Mouse (Mus musculus) fibroblast of lung, adult 2 months (primary cell): ENCODE measurements around the gene Rsrc1.

ENCODE experiments used
- DNase-seq: peaks from one replicate; pipeline ENCODE4 v3.0.0-alpha.2; 2011; ENCODE audit warnings: low read depth

Gene Rsrc1

DNA sequence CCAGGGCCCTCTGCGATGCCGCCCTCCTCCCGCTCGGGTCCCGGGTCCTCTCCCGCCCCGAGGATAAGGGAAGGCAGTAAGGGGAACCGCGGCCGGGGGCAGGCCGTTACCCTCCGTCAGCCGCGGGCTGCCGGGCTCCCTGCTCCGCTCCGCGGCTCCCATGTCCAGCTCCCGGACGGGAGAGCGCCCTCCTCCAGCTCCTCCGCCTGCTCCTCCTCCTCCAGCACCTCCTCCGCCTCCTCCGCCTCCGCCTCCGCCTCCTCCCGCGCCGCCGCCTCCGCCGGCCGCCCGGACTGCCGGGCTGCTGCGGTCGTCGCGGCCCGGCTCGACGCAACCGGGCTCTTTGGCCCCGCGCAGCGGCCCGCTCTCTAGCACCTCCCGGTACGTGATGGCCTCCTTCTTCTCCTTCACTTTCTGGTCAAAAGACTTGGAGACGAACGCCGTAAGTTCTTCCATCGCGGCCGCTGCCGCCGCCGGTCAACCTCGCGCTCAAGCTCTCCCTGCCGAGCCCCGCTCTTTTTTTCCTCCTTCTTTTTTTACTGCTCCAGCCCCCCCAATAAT lies at the start of gene Rsrc1:
Rsrc1 (plus strand) TSS at position 290 of the 561 bp plus-strand sequence.
- DNase-seq = no peak

DNA sequence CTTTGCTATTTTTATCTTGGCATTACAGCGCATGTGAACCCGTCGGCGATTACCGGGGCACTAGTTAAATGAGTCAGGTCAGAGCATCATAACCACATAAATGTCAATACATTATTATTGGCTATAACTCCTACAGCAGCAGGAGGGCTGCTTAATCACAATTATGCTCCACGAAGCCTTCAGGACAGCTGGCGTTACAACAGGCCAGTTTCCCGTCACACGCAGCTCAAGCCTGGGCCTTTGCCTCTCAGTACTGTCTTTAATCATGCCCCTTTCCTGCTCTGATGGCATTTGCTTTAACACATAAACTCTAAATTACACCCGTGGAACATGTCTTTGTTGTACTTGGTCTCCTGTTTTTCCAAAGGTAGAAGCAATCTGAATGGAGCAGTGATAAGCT lies 41.5 kb upstream of the Rsrc1 start:
- no peak for DNase-seq

DNA sequence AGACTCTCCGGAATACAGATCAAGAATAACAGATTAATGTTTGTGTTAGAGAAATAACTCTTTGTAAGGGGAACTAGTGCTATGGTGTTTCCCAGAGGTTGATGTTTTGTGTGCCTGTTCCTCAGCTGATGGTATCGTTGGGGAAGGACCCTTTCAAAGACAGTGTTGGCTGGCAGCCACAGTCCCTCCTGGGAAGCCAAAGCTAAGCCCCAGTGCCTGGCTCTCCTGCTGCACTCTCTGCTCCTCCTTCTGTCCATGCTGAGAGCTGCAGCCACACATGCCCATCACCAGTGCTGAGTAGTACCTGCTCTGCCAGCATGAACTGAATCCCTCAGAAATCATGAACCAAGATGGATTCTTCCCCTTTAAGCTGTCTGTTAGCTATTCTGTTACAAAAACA lies 26.1 kb upstream of the Rsrc1 start:
- DNase-seq = no peak

DNA sequence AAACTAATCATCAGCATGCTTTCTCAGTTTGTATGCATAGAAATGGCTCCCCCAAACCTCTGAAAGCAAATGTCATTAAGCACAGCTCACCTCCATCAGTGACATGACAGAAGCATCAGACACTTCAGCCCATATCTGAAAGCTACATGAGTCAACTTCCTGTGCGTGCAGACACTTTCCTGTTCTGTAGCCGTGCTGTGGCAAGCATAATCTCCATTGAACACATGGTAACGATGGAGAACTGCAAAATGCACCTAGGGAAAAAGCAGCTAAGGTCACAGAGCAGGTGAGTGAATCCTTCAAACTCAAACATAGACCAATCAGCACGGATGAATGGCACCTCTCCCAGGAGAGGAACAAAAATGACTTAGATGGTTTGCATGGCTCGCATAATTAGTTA lies 21.2 kb upstream of the Rsrc1 start:
- DNase-seq = no peak

DNA sequence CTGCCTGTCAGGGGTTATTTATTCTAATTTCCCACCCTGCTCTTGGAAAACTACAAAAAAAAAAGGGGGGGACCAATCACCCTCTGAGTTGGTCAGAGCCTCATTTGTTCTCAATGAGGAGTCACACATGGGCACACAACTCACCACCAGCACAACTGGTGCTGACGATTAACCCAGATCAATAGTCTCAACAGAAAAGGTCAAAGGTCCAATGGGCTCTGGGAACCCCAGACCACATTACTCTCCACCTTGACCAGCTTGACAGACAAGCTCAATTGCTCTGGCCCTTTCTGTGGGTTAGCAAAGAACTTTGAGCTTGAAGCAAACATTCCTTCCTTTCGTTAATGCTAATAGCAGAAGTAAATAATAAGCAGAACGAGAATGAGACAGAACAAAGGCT lies 16.3 kb upstream of the Rsrc1 start:
- DNase-seq = no peak

DNA sequence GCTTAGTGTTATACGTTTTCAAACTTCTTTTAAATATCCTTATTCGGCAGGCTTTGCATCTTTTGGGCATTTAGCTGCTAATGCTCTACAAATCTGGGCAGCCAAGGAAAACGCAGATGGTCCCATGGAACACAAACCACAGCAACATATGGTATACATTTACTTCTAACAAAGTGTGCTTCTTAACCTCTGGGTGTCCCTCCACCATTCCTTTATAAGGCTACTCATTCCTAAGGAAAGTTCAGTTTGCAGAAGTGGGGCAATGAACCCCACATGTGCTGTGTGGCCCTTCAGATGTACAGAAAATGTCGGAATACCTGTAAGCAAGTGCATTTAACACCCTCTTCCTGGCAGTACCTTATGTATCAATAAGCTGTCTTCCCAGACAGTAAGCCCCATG lies 13.7 kb upstream of the Rsrc1 start:
- no peak for DNase-seq

DNA sequence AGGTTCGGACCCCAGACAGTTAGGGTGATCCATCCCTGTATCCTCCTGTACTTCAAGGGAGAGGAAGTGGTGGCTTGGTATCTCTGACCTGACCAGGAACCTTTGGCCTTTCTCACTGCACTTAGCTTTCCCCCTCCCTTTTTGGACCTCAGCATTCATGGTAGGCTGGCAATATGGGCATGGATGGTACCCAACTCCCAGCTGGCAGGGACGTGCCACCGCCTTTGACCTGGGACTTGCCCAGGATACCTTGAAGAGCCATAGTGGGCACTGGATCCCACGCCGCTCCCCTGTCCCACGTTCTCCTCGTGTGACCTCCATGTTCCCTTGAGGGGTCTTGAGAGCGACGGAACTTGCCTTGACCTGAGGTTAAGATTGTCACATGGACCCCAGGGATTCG lies 10.9 kb upstream of the Rsrc1 start:
- DNase-seq = no peak

DNA sequence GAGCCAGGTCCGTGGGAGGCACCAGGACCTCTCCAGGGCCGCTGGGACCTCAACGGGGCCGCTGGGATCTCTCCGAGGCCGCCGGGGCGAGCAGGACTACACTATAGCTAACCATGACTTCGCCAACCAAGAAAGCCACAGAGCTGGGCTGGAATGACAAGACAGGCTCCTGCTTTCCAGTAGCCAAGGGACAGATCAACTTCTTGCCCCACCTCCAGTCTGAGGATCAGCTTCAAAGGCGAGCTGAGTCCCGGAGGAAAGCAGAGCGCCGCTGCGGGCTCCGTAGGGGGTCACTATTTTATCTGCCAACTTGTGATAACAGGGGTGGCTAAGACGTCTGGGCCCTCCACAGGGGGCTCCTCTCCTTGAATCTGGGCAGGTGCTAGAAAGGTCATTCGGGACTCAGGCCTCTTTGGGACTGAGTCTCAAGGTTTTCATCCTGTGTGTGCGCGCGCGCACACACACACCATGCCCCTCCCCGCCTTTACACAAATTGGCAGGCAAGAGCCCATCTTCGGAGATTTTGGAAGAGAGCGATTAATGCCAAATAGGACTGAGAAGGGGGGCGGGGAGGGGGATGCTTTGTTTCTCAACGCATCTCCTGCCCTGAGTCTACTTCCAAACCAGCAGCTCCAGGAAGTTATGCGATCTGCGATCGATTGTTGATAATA lies 10.4 kb upstream of the Rsrc1 start:
- DNase-seq = no peak

DNA sequence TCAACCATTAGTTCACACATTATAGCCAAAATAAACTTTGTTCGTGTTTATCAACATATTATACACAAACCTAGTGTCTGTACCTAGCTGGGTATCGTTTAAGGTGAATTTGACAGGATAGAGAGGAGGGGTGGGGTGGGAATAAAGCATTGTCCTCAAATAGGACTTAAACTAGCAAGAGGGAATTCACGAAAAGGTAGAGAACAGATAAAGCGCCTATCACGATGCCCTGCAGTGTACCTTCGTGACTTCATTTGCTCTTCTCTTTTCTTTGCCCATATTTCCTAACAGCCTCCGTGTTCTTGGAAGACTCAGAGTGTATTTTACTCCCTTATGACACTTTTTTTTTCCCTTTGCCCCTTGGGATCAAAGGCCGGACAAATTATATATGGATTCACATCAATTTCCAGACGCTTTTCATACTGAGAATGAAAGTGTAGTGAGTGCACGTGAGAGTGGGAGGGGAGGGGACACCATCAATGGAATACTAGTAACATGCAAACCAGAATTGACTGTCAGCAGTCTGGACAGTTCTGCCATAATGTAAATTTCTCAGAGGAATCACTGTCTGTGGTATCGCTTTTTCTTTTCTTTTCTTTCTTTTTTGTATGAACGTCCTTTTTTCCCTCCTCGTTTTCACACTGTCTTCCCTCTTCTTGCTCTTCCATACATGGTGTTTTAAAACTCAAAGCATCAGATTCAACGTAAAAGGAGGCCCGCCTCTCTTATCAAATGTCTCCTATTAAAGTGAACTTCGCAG lies 8.8 kb upstream of the Rsrc1 start:
- no peak for DNase-seq

DNA sequence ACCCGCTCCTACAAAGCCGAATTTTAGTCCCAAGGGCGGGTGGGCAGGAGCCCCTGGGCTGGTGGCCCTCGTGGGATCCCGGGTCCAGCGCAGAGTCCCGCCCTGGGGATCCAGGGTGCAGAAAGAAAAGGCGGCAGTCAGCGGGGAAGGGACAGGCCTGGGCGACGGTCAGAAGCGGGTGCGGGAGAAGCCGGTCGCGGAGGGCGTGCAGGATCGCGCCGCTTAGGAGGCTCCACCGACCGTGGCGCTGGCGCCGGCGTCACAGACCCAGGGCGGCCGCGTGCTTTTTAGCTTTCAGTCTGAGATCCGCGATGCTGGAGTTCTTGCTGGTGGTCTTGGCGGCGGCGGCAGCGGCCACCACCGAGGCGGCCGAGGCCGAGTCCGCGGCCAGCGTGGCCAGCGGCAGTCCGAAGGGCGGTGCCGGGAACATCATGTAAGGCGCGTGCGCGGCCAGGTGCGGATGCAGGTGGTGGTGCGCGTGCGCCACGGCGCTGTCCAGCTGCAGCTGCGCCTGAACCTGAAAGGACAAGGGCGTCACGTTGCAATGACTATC lies 7.7 kb upstream of the Rsrc1 start:
- no peak for DNase-seq

DNA sequence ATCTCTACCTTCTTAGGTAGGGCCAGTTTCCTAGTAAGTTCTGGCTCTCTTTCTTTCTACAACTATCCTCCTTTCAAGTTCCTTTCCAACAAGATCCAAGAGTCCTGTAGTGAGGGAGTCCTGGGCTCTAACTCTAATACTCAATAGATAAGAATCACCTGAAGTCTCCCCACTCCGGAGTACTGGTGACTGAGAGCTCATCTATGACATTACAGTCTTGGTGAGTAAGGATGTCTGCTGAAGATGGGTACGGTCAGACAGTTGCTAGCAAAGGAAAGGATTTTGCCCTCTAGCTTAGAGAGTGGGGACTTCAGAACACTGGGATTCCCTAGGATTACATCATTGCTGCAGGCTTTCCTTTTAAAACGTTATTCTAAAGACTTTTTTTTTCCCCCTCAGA lies 6.7 kb upstream of the Rsrc1 start:
- DNase-seq = no peak

DNA sequence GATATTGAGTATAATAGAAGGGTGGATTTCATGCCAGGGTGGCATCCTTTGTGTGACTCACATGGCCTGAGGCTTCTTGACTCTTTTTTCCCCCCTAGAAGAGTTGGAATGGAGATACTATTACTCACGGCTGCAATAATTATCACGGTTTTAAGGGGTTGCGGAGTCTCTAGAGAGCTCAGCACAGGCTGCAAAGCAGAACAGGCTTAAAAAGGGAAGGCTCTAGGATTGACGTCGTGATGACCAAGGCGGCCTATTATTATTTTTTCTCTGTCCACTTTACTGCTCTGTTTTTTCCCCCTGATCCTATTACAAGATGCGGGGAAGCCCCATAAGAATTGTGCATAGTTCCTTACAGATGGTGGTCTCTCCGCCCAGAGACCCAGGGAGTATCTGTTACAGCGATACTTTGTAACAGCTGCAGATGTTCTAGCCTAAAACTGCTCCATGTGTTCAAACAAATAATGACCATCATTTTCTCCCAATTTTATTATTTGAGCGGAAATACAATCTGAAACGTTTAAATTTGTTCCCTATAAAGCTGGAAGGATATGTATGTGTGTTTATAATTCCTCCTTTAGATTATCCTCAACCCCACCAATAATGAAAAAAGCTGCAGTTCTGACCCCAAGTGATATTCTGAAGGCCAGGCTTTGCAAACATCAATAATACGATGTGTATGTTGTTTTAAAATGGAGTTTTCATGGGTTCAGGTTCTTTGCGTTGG lies 4.1 kb upstream of the Rsrc1 start:
- DNase-seq = no peak

DNA sequence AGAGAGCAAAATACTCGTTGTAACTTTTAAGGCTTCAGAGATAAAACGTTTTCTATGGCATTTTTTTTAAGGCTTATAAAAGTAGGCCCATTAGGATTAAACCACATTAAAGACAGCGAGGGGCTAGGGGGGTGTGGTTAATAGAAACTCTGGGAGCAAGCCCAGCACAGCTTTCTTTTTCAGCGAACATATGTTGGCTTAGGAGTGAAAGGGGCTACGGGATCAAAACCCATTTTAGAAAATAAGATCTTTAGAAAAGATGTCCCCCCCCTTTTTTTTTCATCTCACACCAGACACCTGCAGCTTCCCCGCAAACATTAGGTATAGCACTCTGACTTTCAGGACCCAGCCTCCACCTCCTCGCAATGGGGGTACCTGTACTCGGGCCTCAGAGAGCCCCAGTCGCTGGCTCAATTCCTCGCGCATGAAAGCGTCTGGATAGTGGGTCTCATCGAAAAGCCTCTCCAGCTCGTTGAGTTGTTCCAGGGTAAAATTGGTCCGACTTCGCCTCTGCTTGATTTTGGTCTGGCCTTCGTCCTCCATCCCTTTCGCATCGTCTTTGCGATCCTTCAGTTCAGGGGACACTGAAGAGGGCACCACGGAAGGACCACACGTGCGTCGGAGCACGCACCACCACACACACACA lies 3.3 kb upstream of the Rsrc1 start:
- DNase-seq = no peak

DNA sequence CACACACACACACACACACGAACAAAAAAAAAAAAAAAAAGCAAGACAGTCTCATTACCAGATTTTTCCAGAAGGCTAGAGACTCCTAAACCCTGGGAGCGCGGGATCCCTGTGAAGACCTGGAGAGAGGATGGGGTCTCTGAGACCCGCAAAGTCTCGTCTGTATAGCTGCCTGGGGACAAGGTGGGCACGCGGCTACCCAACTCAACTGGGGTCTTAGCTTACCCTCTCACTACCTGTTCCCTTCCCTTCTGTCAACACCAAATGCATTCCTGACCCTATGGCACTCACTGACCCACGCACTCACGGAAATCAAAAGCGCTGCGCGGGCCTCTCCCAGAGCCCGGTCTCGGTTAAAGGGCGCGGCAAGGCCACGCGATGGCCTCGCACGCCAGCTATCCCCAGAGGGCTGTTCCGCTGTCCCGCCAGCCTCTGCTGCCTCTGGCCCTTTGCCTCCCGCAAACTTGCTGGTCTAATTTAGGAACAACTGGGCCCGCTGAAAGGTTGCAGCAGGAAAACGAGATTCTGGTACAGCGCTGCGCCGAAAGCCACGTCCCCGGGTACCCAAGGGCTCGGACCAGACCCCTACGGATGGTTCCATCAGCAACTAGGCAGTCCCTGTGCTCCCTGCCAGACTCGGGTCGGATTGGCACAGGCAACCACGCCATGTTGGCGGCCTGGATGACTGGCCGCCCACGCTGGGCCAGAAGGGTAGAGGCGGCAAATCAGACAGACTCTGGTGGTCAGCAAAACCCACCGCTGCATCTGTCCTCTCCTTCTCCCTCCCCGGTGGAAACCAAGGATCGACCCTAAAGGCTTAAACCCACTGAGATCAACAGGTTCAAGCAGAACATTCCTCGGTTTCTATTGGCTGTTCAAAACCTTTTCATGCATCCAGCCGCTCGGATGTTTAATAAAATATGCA lies 2.5 kb upstream of the Rsrc1 start:
- DNase-seq = no peak

DNA sequence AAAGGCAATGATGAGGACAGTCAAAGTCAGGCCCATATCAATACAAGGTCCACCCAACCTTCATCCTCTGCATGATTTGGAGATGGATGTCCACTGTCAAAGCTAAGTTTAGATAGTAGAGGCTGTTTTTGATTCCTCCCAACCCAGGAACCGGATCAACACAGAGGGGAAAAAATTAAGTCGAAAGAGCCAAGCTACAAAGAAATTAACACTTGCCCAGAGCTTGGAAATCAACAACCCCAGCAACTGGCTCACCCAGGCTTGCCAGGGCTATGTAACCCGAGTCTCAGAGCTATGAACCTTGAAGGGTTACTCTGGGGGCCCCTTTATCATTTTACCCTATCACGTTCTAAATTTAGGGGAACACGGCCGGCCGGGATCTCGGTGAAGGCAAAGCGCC lies 1.7 kb upstream of the Rsrc1 start:
- no peak for DNase-seq

DNA sequence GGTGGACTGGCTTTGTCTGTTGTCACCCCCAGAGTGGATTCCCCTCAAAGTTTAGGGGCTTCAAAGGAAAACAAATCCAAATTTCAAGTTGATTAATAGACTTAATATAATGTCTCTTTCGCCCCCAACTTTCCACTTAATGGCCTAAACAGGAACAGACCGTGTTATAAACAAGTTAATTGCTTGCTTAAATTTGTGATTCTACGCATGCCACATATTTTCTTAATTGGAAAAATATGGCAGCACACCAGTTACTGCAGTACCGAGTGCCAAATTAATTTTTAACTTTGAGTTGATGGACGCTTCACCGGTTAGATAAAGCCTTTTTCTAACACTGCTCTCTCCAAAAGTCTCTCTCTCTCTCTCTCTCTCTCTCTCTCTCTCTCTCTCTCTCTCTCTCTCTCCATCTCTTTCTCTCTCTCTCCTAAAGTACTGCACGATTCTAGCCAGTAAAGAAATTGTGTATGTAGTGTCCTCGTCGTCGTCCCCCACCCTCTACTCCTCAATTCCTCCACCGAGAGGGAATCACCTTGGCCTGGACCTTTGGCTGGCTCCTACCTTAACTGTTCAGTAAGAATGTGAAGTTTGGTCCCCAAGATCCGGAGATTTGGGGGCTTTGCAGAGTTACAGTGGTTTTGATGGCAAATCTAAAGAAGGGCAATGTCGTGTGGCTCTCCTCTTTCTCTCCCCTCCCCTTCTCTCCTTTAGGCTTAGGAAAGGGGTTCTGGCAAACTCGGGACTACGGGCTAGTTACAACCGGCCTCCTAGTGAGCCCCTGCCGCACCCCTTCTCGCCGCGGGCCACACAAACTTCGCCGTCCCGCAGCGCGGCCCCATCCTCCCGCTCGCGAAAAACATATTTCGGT lies 847 bp upstream of the Rsrc1 start:
- DNase-seq = no peak

DNA sequence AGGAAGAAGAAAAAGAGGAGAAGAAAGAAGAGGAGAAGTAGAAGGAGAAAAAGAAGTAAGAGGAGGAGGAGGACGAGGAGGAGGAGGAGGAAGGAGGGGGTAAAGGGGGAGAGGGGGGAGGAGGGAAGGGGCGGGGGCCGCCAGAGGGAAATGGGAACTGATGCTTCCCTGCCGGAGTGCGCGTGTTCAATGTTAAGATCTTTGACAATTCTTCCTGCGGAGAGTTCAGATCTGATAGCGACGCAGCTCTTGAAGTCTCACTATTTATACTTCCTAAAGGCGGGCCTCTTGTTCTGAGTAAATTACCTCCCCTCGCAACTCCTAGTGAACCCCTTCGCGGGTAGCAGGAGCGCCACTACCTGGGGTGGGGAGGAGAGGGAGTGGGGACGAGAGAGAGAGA lies 516 bp downstream of the Rsrc1 start, which contains the start of gene Shox2:
Shox2 (minus strand) TSS at position 66 of the 400 bp plus-strand sequence.
- DNase-seq = no peak

DNA sequence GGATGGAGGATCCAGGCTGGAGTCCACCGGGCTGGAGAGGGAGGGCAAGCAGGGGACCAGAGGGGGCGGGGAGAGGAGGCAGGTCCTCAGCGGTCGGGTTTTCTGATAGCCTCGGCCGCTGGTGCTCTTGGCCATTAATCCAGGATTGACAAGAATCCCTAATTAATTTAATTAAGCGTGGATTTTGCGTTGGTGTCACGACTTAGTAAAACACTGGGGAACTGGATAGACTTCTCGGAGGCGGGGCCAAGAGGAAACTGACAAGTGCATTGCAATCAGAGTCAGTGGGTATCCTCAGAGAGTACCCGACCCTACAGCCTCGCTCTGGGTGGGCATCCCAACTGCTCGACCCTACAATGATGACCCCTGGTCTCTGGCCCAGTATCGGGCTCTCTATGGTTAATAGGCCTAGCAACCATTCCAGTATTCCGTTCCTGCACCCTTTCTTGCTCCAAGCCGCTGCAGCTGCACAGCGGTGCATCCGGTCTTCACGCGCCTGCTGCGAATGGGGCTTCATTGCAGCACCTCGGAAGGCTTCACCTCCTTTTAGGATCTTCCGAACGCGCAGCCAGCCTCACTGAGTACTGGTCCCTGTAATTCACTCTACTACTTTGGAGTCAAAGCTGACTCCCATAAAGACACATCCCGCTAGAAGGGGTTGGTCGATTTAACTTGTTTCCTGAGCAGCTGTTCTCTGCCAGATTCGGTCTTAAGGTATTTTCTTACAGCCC lies 1.2 kb downstream of the Rsrc1 start:
- DNase-seq = no peak

DNA sequence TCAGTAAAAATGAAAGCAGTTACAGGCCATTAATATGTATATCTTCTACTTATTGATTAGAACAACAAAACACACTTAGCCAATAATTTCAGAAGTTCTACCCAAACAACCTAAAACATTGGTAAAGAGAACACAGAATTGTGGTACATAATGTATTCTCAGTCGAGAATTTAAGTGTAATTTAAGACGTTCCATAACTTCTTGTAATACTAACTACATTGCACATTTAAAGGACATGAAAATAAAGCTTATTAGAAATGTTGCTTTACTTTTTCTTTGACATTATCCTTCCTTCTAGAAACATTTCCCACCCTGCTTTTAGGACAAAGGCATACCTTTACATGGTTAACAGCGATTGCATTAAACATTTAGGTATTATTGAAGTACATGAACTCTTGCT lies 2.3 kb downstream of the Rsrc1 start:
- no peak for DNase-seq
